Mouse (Mus musculus): ENCODE results near the gene Ddx17. TPM values are rescaled to one million over a fixed set of nuclear protein-coding genes. Genes with fewer than 3 reads are reported as not detected.

Gene Ddx17
- total and polyA plus RNA-seq, 3 experiments: 79.8 to 114 (median 93.0) TPM

DNA sequence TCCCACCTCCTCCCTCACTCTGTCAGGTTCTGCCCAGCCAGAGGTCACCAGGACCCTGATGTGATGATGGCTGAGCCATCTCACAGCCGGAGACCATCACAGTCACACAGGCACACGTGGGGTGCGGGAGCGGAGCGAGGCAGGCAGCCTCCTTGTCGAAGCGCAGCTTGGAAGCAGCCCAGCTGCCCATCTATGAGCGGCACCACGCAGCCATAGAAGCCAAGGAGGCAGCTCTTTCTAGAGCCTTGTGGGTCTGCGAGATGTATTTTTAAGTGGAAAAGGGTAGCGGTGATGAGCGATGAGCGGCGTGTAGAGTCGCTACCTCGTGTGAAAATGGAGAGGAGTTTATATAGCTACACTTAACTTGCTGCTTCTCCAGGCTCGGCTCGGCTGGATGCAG is 53.0 kb downstream of the Ddx17 start:
- H3K9me3 ChIP-seq (replicated peaks; ENCODE audit: low read length): no peaks in the 10 kb centered on the region
- in situ Hi-C loops (cut with MboI; ENCODE audit: low pct_ligation_motif_present, low pct_unique_long_range_greater_than_20kb, low sequenced_read_pairs): loop anchor here (25.0 kb wide), 1 partner anchor 256 kb away; the partner anchor contains the start of genes Gm49486 and Pick1
- H3K27me3 ChIP-seq (replicated peaks): peaks cover 91% of the 10 kb centered on the region
- no peak for DNase-seq (ENCODE audit: extremely low read depth)
- H3K79me2 ChIP-seq (replicated peaks; ENCODE audit: control insufficient read depth, extremely low read depth, insufficient read depth, poor library complexity, severe bottlenecking): no peaks in the 10 kb centered on the region
- H3K4me1 ChIP-seq (ENCODE audit: control insufficient read depth in 1 of 2, insufficient read depth in 2 of 2): 0 out of 4 replicates have a peak, but pooled peaks cover 0 to 2% of the 10 kb centered on the region in 2 experiments
- dilution Hi-C loops (cut with MboI; ENCODE audit: extremely low pct_ligation_motif_present, extremely low pct_unique_long_range_greater_than_20kb, low sequenced_read_pairs): no loop called here
- no peak for TF ChIP-seq NELFE (IDR thresholded peaks at IDR 0.05; ENCODE audit: low read depth, low read length)
- no peak for TF ChIP-seq SIN3A (IDR thresholded peaks at IDR 0.05; ENCODE audit: low read length)
- no peak for TF ChIP-seq CHD2 (IDR thresholded peaks at IDR 0.05; ENCODE audit: low read length)
- TF ChIP-seq ZKSCAN1 (IDR thresholded peaks at IDR 0.05; ENCODE audit: borderline replicate concordance, low read depth, low read length): no peak
- no peak for TF ChIP-seq MEF2A (IDR thresholded peaks at IDR 0.05; ENCODE audit: borderline replicate concordance, low read depth, low read length)
- no peak for TF ChIP-seq TBP (conservative IDR thresholded peaks at IDR 0.05; ENCODE audit: low read depth, low read length)
- no peak for TF ChIP-seq MAX (IDR thresholded peaks at IDR 0.05; ENCODE audit: low read length)
- no peak overlapping the region for H3K27ac ChIP-seq (ENCODE audit: insufficient read depth, low read depth)
- H3K4me3 ChIP-seq (replicated peaks in 1 of 3; ENCODE audit: low read depth in 2 of 3, low read length in 2 of 3, poor library complexity in 1 of 3): no peak overlapping the region
- H3K4me2 ChIP-seq (ENCODE audit: insufficient read depth, low read depth, poor library complexity, severe bottlenecking): no peak overlapping the region
- no peak overlapping the region for H3K9ac ChIP-seq (ENCODE audit: insufficient read depth, low read depth)
- no peaks in the 10 kb centered on the region for H3K36me3 ChIP-seq (replicated peaks in 1 of 2; ENCODE audit: control insufficient read depth in 1 of 2, insufficient read depth in 1 of 2, low read length in 1 of 2)

DNA sequence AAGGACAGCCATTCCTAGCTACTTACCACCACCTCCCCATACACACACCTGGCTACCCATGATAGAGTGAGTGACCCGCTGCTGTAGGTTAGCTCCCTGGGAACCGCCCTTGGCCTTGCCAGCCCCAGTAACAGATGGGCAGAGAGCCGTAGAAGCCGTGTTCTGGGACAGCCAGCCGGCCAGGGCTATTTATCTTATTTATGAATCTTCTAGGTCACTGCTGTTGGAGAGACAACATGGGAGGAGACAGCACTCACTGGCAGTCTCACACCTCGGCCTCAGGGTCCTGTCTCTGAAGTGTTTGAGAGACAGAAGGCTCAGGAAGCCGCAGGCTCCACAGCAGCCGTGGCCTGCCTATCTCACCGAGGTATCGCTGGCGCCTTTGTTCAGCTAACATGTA is 57.1 kb downstream of the Ddx17 start:
- in situ Hi-C loops (cut with MboI; ENCODE audit: low pct_ligation_motif_present, low pct_unique_long_range_greater_than_20kb, low sequenced_read_pairs) (loop anchor here (25.0 kb wide), 1 partner anchor 252 kb away; the partner anchor contains the start of genes Gm49486 and Pick1), dilution Hi-C loops (cut with MboI; ENCODE audit: extremely low pct_ligation_motif_present, extremely low pct_unique_long_range_greater_than_20kb, low sequenced_read_pairs) (no loop called here)
- H3K27me3 ChIP-seq (replicated peaks): peaks cover 87% of the 10 kb centered on the region
- no peaks in the 10 kb centered on the region for H3K9me3 ChIP-seq (replicated peaks; ENCODE audit: low read length)
- no peak overlapping the region for H3K4me3 ChIP-seq (replicated peaks in 1 of 3; ENCODE audit: low read depth in 2 of 3, low read length in 2 of 3, poor library complexity in 1 of 3)
- TF ChIP-seq MAX (IDR thresholded peaks at IDR 0.05; ENCODE audit: low read length) (no peak), ELF1 (IDR thresholded peaks at IDR 0.05; ENCODE audit: low read depth, low read length) (no peak), USF2 (conservative IDR thresholded peaks at IDR 0.05; ENCODE audit: low read depth, low read length) (no peak), NRF1 (IDR thresholded peaks at IDR 0.05; ENCODE audit: low read depth, low read length) (no peak), EP300 (IDR thresholded peaks at IDR 0.05; ENCODE audit: low read length) (no peak), ZNF384 (IDR thresholded peaks at IDR 0.05; ENCODE audit: low read depth, low read length) (no peak), JUND (conservative IDR thresholded peaks at IDR 0.05; ENCODE audit: low read depth, low read length) (no peak), RCOR1 (conservative IDR thresholded peaks at IDR 0.05; ENCODE audit: low read depth, low read length) (no peak)
- no peaks in the 10 kb centered on the region for H3K79me2 ChIP-seq (replicated peaks; ENCODE audit: control insufficient read depth, extremely low read depth, insufficient read depth, poor library complexity, severe bottlenecking)
- H3K27ac ChIP-seq (ENCODE audit: insufficient read depth, low read depth): no peak overlapping the region
- no peaks in the 10 kb centered on the region for H3K36me3 ChIP-seq (replicated peaks in 1 of 2; ENCODE audit: control insufficient read depth in 1 of 2, insufficient read depth in 1 of 2, low read length in 1 of 2)
- no peak for DNase-seq (ENCODE audit: extremely low read depth)
- no peak overlapping the region for H3K4me2 ChIP-seq (ENCODE audit: insufficient read depth, low read depth, poor library complexity, severe bottlenecking)
- H3K4me1 ChIP-seq (ENCODE audit: control insufficient read depth in 1 of 2, insufficient read depth in 2 of 2): 0 out of 4 replicates have a peak, but pooled peaks cover 0 to 2% of the 10 kb centered on the region in 2 experiments
- no peak overlapping the region for H3K9ac ChIP-seq (ENCODE audit: insufficient read depth, low read depth)

Data from CH12.LX (cell line).